Mouse (Mus musculus): Measurements from ENCODE around the gene 1700017B05Rik. TPM values are rescaled to one million over a fixed set of nuclear protein-coding genes. Genes with fewer than 3 reads are reported as not detected.

The 1700017B05Rik gene
- polyA plus RNA-seq, 1 experiment, result 30.3 TPM

DNA sequence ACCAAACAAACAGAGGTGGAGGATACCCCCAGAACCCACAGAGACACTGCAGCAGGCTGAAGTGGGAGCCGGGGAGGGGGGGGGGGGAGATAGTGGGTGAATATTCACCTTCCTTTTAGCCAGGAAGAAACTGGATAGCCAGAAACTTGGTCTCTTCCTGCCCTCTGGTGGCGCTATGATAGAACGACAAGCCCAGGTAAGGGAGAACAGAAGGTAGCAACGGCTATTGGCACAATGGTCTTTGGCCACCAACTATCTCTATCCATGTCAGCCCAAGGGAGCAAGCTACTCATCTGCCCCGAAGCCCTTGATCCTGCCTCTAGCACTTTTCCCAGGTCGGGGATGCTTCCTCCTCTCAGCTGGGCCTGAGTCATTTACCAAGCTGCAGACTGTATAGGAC, 42.1 kb downstream of the 1700017B05Rik start:
- TF ChIP-seq TCF12 (IDR thresholded peaks at IDR 0.05; ENCODE audit: insufficient read depth, poor library complexity, severe bottlenecking) (no peak), POLR2A (IDR thresholded peaks at IDR 0.05; ENCODE audit: insufficient read length, low read depth) (no peak), SRF (IDR thresholded peaks at IDR 0.05; ENCODE audit: control insufficient read depth, insufficient read length, low read depth) (no peak), TCF3 (IDR thresholded peaks at IDR 0.05; ENCODE audit: insufficient read length, low read depth) (no peak), E2F4 (IDR thresholded peaks at IDR 0.05; ENCODE audit: insufficient read depth) (no peak), CEBPB (IDR thresholded peaks at IDR 0.05; ENCODE audit: insufficient read depth, poor library complexity, severe bottlenecking) (no peak), POLR2AphosphoS2 (IDR thresholded peaks at IDR 0.05; ENCODE audit: insufficient read length, low read depth) (no peak), REST (IDR thresholded peaks at IDR 0.05; ENCODE audit: insufficient read depth, insufficient read length) (no peak), MAX (IDR thresholded peaks at IDR 0.05; ENCODE audit: low read depth) (no peak), USF1 (IDR thresholded peaks at IDR 0.05; ENCODE audit: low read depth) (no peak), MYOG (IDR thresholded peaks at IDR 0.05; ENCODE audit: control insufficient read depth in 1 of 3, insufficient read depth in 1 of 3, insufficient read length in 2 of 3, low read depth in 2 of 3) (no peak), MYOD1 (IDR thresholded peaks at IDR 0.05; ENCODE audit: control insufficient read depth in 1 of 3, insufficient read length in 2 of 3, low read depth in 2 of 3) (no peak)
- Histone ChIP-seq H3ac (ENCODE audit: control insufficient read depth, insufficient read length) (no peak overlapping the region), H3K4me3 (no peak overlapping the region), H3K36me3 (ENCODE audit: control insufficient read depth, insufficient read depth) (no peaks in the 10 kb centered on the region), H3K79me2 (ENCODE audit: control insufficient read depth, insufficient read depth) (no peaks in the 10 kb centered on the region), H3K4me2 (ENCODE audit: low read depth) (no peak overlapping the region), H3K27me3 (ENCODE audit: control insufficient read depth, insufficient read depth, insufficient read length) (no peaks in the 10 kb centered on the region)

DNA sequence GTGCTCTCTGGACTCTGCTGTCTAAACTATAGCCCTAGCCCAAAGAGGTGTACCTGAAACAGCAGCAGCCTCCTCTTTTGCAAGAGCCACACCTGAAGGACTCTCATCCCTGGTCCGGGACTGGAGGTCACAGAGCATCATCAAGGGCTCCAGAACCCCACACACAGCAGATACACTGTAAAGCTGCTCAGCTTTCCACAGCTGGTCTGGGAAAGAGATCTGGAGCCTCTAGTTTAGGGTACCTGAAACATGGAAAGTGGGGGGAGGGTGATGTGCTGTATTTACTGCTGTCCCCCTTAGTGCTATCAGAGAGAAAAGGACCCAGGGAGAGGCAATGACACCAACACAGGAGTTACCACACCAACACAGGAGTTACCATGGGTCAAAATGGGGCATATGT, 42.9 kb downstream of the 1700017B05Rik start:
- Histone ChIP-seq H3K36me3 (ENCODE audit: control insufficient read depth, insufficient read depth) (no peaks in the 10 kb centered on the region), H3K4me3 (no peak overlapping the region), H3K4me2 (ENCODE audit: low read depth) (no peak overlapping the region), H3ac (ENCODE audit: control insufficient read depth, insufficient read length) (no peak overlapping the region), H3K27me3 (ENCODE audit: control insufficient read depth, insufficient read depth, insufficient read length) (no peaks in the 10 kb centered on the region), H3K79me2 (ENCODE audit: control insufficient read depth, insufficient read depth) (no peaks in the 10 kb centered on the region)
- no peak for TF ChIP-seq E2F4 (IDR thresholded peaks at IDR 0.05; ENCODE audit: insufficient read depth)
- TF ChIP-seq MYOD1 (IDR thresholded peaks at IDR 0.05; ENCODE audit: control insufficient read depth in 1 of 3, insufficient read length in 2 of 3, low read depth in 2 of 3), result no peak
- no peak for TF ChIP-seq REST (IDR thresholded peaks at IDR 0.05; ENCODE audit: insufficient read depth, insufficient read length)
- no peak for TF ChIP-seq SRF (IDR thresholded peaks at IDR 0.05; ENCODE audit: control insufficient read depth, insufficient read length, low read depth)
- TF ChIP-seq MYOG (IDR thresholded peaks at IDR 0.05; ENCODE audit: control insufficient read depth in 1 of 3, insufficient read depth in 1 of 3, insufficient read length in 2 of 3, low read depth in 2 of 3), result no peak
- TF ChIP-seq POLR2A (IDR thresholded peaks at IDR 0.05; ENCODE audit: insufficient read length, low read depth), result no peak
- TF ChIP-seq POLR2AphosphoS2 (IDR thresholded peaks at IDR 0.05; ENCODE audit: insufficient read length, low read depth), result no peak
- TF ChIP-seq CEBPB (IDR thresholded peaks at IDR 0.05; ENCODE audit: insufficient read depth, poor library complexity, severe bottlenecking), result no peak
- TF ChIP-seq MAX (IDR thresholded peaks at IDR 0.05; ENCODE audit: low read depth), result no peak
- TF ChIP-seq USF1 (IDR thresholded peaks at IDR 0.05; ENCODE audit: low read depth), result no peak
- no peak for TF ChIP-seq TCF12 (IDR thresholded peaks at IDR 0.05; ENCODE audit: insufficient read depth, poor library complexity, severe bottlenecking)
- TF ChIP-seq TCF3 (IDR thresholded peaks at IDR 0.05; ENCODE audit: insufficient read length, low read depth), result no peak

DNA sequence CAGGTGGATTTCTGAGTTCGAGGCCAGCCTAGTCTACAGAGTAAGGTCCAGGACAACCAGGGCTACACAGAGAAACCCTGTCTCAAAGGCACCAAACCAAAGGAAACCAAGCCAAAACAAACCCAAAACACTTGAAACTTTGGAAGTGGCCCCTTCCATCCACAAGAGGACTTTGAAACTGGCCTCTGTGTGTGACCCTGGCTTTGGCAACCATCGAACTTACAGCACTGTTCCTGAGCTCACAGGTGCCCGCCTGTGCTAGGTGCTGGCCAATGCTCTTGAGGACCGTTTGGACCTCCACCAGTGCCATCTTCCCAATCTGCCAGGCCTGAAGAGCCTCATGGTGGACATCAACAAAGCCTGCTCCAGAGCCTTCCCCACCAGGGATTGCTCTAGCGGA, 43.6 kb downstream of the 1700017B05Rik start:
- Histone ChIP-seq H3K36me3 (ENCODE audit: control insufficient read depth, insufficient read depth) (no peaks in the 10 kb centered on the region), H3K27me3 (ENCODE audit: control insufficient read depth, insufficient read depth, insufficient read length) (no peaks in the 10 kb centered on the region), H3K79me2 (ENCODE audit: control insufficient read depth, insufficient read depth) (no peaks in the 10 kb centered on the region), H3K4me3 (no peak overlapping the region), H3ac (ENCODE audit: control insufficient read depth, insufficient read length) (no peak overlapping the region), H3K4me2 (ENCODE audit: low read depth) (no peak overlapping the region)
- TF ChIP-seq TCF3 (IDR thresholded peaks at IDR 0.05; ENCODE audit: insufficient read length, low read depth) (no peak), E2F4 (IDR thresholded peaks at IDR 0.05; ENCODE audit: insufficient read depth) (no peak), MAX (IDR thresholded peaks at IDR 0.05; ENCODE audit: low read depth) (no peak), SRF (IDR thresholded peaks at IDR 0.05; ENCODE audit: control insufficient read depth, insufficient read length, low read depth) (no peak), POLR2A (IDR thresholded peaks at IDR 0.05; ENCODE audit: insufficient read length, low read depth) (no peak), USF1 (IDR thresholded peaks at IDR 0.05; ENCODE audit: low read depth) (no peak), MYOD1 (IDR thresholded peaks at IDR 0.05; ENCODE audit: control insufficient read depth in 1 of 3, insufficient read length in 2 of 3, low read depth in 2 of 3) (no peak), MYOG (IDR thresholded peaks at IDR 0.05; ENCODE audit: control insufficient read depth in 1 of 3, insufficient read depth in 1 of 3, insufficient read length in 2 of 3, low read depth in 2 of 3) (no peak), TCF12 (IDR thresholded peaks at IDR 0.05; ENCODE audit: insufficient read depth, poor library complexity, severe bottlenecking) (no peak), POLR2AphosphoS2 (IDR thresholded peaks at IDR 0.05; ENCODE audit: insufficient read length, low read depth) (no peak), REST (IDR thresholded peaks at IDR 0.05; ENCODE audit: insufficient read depth, insufficient read length) (no peak), CEBPB (IDR thresholded peaks at IDR 0.05; ENCODE audit: insufficient read depth, poor library complexity, severe bottlenecking) (no peak)

DNA sequence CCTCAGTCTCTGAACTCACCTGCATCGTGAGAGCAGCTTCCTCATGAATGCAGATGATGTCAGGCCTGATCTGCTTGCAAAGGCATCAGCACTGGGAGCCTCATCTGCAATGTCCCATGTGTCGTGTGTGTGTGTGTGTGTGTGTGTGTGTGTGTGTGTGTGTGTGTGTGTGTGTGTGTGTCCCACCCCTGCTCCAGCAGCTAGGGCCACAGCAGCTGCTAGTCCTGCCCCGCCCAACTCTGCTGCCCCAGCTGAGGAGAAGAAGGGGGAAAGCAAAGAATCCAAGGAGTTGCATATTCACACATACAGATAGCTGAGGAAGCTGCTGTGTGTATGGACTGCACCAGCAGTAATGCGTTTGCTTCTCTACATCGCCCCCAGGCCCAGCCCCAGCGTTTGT, 45.2 kb downstream of the 1700017B05Rik start:
- no peaks in the 10 kb centered on the region for H3K27me3 ChIP-seq (ENCODE audit: control insufficient read depth, insufficient read depth, insufficient read length)
- H3K36me3 ChIP-seq (ENCODE audit: control insufficient read depth, insufficient read depth), result no peaks in the 10 kb centered on the region
- TF ChIP-seq MAX (IDR thresholded peaks at IDR 0.05; ENCODE audit: low read depth), result no peak
- TF ChIP-seq MYOG (IDR thresholded peaks at IDR 0.05; ENCODE audit: control insufficient read depth in 1 of 3, insufficient read depth in 1 of 3, insufficient read length in 2 of 3, low read depth in 2 of 3), result peak in 2 of 3 experiments; percentile 78 to 90
- TF ChIP-seq E2F4 (IDR thresholded peaks at IDR 0.05; ENCODE audit: insufficient read depth), result no peak
- TF ChIP-seq POLR2AphosphoS2 (IDR thresholded peaks at IDR 0.05; ENCODE audit: insufficient read length, low read depth), result no peak
- no peak for TF ChIP-seq USF1 (IDR thresholded peaks at IDR 0.05; ENCODE audit: low read depth)
- no peak for TF ChIP-seq REST (IDR thresholded peaks at IDR 0.05; ENCODE audit: insufficient read depth, insufficient read length)
- TF ChIP-seq TCF3 (IDR thresholded peaks at IDR 0.05; ENCODE audit: insufficient read length, low read depth), result peak; percentile 33
- no peak for TF ChIP-seq CEBPB (IDR thresholded peaks at IDR 0.05; ENCODE audit: insufficient read depth, poor library complexity, severe bottlenecking)
- peak in 2 of 3 experiments; percentile 44 to 85 for TF ChIP-seq MYOD1 (IDR thresholded peaks at IDR 0.05; ENCODE audit: control insufficient read depth in 1 of 3, insufficient read length in 2 of 3, low read depth in 2 of 3)
- H3K4me3 ChIP-seq, result no peak overlapping the region
- H3K4me2 ChIP-seq (ENCODE audit: low read depth), result no peak overlapping the region
- no peaks in the 10 kb centered on the region for H3K79me2 ChIP-seq (ENCODE audit: control insufficient read depth, insufficient read depth)
- no peak overlapping the region for H3ac ChIP-seq (ENCODE audit: control insufficient read depth, insufficient read length)
